Mouse (Mus musculus) gonadal fat pad, adult 2 months (tissue): ENCODE measurements at regions not wholly inside any gene's neighbourhood (a gene's known extent, or its start where the extent isn't known, plus 50 kb on each side); places are given as distances from the start of the nearest gene placed in this dataset.
"Not testable (repeated sequence)": the region's sequence is repeated elsewhere in the genome, so short reads cannot be mapped to it uniquely, and the experiment has no call there.

ENCODE experiments used
- DNase-seq: peaks from one replicate; pipeline ENCODE4 v3.0.0-alpha.2; 2012; ENCODE audit warnings: low read depth

GRCm38 (mm10) chr12:107154668-107155067 is 333.8 kb upstream of the 3110018I06Rik start:
- no peak for DNase-seq

GRCm38 (mm10) chr12:107156791-107157428 is 331.5 kb upstream of the 3110018I06Rik start:
- no peak for DNase-seq

- DNase-seq = no peak
These were observed 329.3 kb upstream of the 3110018I06Rik start for GRCm38 (mm10) chr12:107159126-107159525.

- no peak for DNase-seq
These were observed 328.3 kb upstream of the 3110018I06Rik start for GRCm38 (mm10) chr12:107160137-107160536.

GRCm38 (mm10) chr12:107160628-107161027 is 327.8 kb upstream of the 3110018I06Rik start:
- DNase-seq = no peak

GRCm38 (mm10) chr12:107170926-107171325 is 317.5 kb upstream of the 3110018I06Rik start:
- no peak for DNase-seq

- no peak for DNase-seq
These were observed 316.8 kb upstream of the 3110018I06Rik start for GRCm38 (mm10) chr12:107171676-107172075.

- no peak for DNase-seq
These were observed 309.8 kb upstream of the 3110018I06Rik start for GRCm38 (mm10) chr12:107178676-107179075.

- no peak for DNase-seq
These were observed 307.9 kb upstream of the 3110018I06Rik start for GRCm38 (mm10) chr12:107180501-107180900.

- no peak for DNase-seq
These were observed 307.1 kb upstream of the 3110018I06Rik start for GRCm38 (mm10) chr12:107181291-107181690.

- no peak for DNase-seq
These were observed 306.3 kb upstream of the 3110018I06Rik start for GRCm38 (mm10) chr12:107182091-107182655.

- DNase-seq = no peak
These were observed 305.1 kb upstream of the 3110018I06Rik start for GRCm38 (mm10) chr12:107183283-107183682.

GRCm38 (mm10) chr12:107184426-107184825 is 304.0 kb upstream of the 3110018I06Rik start:
- no peak for DNase-seq

GRCm38 (mm10) chr12:107186361-107186760 is 302.1 kb upstream of the 3110018I06Rik start:
- no peak for DNase-seq

- no peak for DNase-seq
These were observed 300.4 kb upstream of the 3110018I06Rik start for GRCm38 (mm10) chr12:107188055-107188454.

GRCm38 (mm10) chr12:107198389-107199018 is 289.9 kb upstream of the 3110018I06Rik start:
- no peak for DNase-seq

- no peak for DNase-seq
These were observed 287.5 kb upstream of the 3110018I06Rik start for GRCm38 (mm10) chr12:107200903-107201302.

GRCm38 (mm10) chr12:107208826-107209225 is 279.6 kb upstream of the 3110018I06Rik start:
- DNase-seq = not testable (repeated sequence)

- no peak for DNase-seq
These were observed 275.6 kb upstream of the 3110018I06Rik start for GRCm38 (mm10) chr12:107212826-107213225.

- DNase-seq = no peak
These were observed 272.3 kb upstream of the 3110018I06Rik start for GRCm38 (mm10) chr12:107216119-107216518.

- DNase-seq = peak; percentile 2
These were observed 267.0 kb upstream of the 3110018I06Rik start for GRCm38 (mm10) chr12:107221276-107221970.

- no peak for DNase-seq
These were observed 266.3 kb upstream of the 3110018I06Rik start for GRCm38 (mm10) chr12:107222106-107222505.
